Mouse (Mus musculus) megakaryocyte, embryonic 14.5 days (primary cell): Measurements from ENCODE around the gene Npsr1. TPM values are rescaled to one million over a fixed set of nuclear protein-coding genes. Genes with fewer than 3 reads are reported as not detected.

Source experiments
- H3K27me3 ChIP-seq: replicated peaks from 2 replicates; pipeline ENCODE3; 2012; ENCODE audit warnings: inconsistent platforms
- H3K36me3 ChIP-seq: replicated peaks from 2 replicates; pipeline ENCODE3; 2012; ENCODE audit warnings: low read length, inconsistent platforms, mixed read lengths
- H3K4me1 ChIP-seq: 2 replicates; pipeline ENCODE4 v1.6.1; 2012; ENCODE audit warnings: inconsistent platforms
- H3K4me3 ChIP-seq: replicated peaks from 2 replicates; pipeline ENCODE3; 2012; ENCODE audit warnings: moderate library complexity, mild to moderate bottlenecking, inconsistent platforms
- H3K9me3 ChIP-seq: 2 replicates; pipeline ENCODE4 v1.6.1; 2012; ENCODE audit warnings: inconsistent platforms
- FLI1 ChIP-seq: IDR thresholded peaks from 2 replicates; pipeline ENCODE4 v1.6.1; 2012; ENCODE audit warnings: low read length, inconsistent platforms, mixed read lengths
- GATA1 ChIP-seq: IDR thresholded peaks from 3 replicates; pipeline ENCODE4 v1.6.1; 2012; ENCODE audit warnings: mixed read lengths, low read length, inconsistent platforms, borderline replicate concordance
- polyA plus RNA-seq: library from polyadenylated mRNA; stranded (reverse); fragments of >175 nt; gene quantifications from 2 replicates; pipeline ENCODE4 v1.2.3, GENCODE M21; 2012; ENCODE audit warnings: low replicate concordance; ENCODE audit not compliant: insufficient read depth

Npsr1 gene
- polyA plus RNA-seq, 1 experiment, result not detected

DNA sequence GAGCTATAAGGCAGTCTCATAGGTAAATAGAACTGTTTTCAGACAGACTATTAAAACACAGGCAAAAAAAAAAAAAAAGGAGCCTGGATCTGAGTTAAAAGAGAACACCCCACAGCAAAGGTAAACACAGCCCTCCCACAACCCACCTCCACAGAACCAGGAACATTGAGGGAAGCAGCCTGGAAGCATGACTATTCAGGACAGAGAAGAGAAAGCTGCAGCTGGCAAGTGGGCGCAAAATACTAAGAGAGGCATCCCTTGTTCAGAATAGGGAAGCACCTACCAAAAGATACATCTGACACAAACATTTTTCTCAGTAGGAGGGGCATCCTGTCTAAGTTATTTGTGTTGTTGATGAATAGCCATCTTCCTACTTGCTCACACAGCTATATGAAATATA lies 113.8 kb downstream of the Npsr1 start:
- H3K9me3 ChIP-seq, result peaks cover 6% of the 10 kb centered on the region; the same call in 1 of the 2 replicates
- H3K4me3 ChIP-seq, result no peak overlapping the region
- H3K36me3 ChIP-seq, result no peaks in the 10 kb centered on the region
- H3K27me3 ChIP-seq, result no peaks in the 10 kb centered on the region
- no peaks in the 10 kb centered on the region for H3K4me1 ChIP-seq
- no peak for TF ChIP-seq GATA1

DNA sequence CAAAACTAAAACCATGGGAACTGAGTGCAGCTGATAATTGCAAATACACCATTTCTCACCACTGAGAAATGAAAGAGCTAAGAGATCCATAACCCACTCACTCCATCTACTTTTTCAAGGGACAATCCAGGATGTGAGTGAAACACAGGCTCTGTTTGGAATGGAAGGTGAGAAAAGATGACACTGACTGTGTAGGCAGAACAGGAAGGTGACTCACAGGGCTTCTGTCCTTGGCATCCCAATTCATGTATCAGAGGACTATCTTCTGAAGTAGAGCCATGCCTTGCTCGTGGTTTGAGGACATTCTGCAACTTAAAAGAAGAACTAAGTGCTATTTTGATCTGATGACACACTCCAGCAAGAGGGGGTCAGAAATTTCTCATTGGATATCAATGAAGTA lies 119.9 kb downstream of the Npsr1 start:
- Histone ChIP-seq H3K4me3 (no peak overlapping the region), H3K4me1 (peaks cover 3% of the 10 kb centered on the region; the same call in 1 of the 2 replicates), H3K9me3 (no peaks in the 10 kb centered on the region; the same call in 1 of the 2 replicates), H3K36me3 (no peaks in the 10 kb centered on the region), H3K27me3 (no peaks in the 10 kb centered on the region)
- TF ChIP-seq GATA1, result no peak
- TF ChIP-seq FLI1, result no peak

DNA sequence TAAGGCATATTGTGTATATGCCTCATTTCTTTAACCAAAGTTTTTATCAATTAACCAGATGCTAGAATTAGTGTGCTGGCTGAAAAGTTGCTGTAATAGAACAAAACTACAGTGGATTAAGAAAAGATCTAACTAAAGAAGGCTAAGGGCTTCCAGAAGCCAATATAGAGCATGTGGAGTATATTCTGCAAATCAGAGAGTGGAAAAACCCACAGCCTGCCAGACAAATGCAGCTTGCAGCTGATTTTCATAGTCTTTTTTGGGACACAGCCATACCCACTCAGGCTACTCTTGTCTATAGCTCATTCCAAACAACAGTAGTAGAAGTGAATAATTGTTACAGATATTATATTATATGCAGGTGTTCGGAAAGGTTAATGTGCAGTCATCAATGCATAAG lies 138.7 kb downstream of the Npsr1 start:
- Histone ChIP-seq H3K4me1 (no peaks in the 10 kb centered on the region), H3K4me3 (no peak overlapping the region), H3K9me3 (no peaks in the 10 kb centered on the region), H3K36me3 (no peaks in the 10 kb centered on the region), H3K27me3 (no peaks in the 10 kb centered on the region)
- TF ChIP-seq FLI1 (no peak), GATA1 (no peak)

- Histone ChIP-seq H3K4me1 (no peaks in the 10 kb centered on the region), H3K9me3 (no peaks in the 10 kb centered on the region), H3K27me3 (no peaks in the 10 kb centered on the region), H3K4me3 (no peak overlapping the region), H3K36me3 (no peaks in the 10 kb centered on the region)
- no peak for TF ChIP-seq FLI1
- TF ChIP-seq GATA1, result no peak
Observed at GRCm38 (mm10) chr9:24247557-24247956, 149.8 kb downstream of the Npsr1 start.

DNA sequence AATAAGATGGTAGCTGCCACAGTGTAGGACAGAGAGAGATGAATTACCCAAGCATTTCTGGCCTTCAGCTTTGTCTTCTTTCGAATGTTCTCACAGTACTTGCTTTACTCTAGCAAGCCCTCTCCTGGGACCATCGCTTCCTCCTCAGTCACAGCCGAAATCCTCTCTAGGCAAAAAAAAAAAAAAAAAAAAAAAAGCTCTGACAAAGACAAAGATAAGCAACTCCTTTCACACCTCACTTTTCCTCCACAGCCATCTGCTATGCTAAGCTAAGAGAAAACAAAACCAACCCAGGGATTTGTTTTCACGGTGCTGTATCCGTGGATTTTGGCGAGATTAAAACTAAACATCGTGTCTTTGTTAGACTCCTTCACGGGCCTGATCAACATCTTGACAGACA lies 156.4 kb downstream of the Npsr1 start:
- no peak for TF ChIP-seq FLI1
- TF ChIP-seq GATA1, result no peak
- H3K36me3 ChIP-seq, result no peaks in the 10 kb centered on the region
- no peak overlapping the region for H3K4me3 ChIP-seq
- peaks cover 4% of the 10 kb centered on the region; the same call in 1 of the 2 replicates for H3K4me1 ChIP-seq
- H3K9me3 ChIP-seq, result no peaks in the 10 kb centered on the region
- no peaks in the 10 kb centered on the region for H3K27me3 ChIP-seq

DNA sequence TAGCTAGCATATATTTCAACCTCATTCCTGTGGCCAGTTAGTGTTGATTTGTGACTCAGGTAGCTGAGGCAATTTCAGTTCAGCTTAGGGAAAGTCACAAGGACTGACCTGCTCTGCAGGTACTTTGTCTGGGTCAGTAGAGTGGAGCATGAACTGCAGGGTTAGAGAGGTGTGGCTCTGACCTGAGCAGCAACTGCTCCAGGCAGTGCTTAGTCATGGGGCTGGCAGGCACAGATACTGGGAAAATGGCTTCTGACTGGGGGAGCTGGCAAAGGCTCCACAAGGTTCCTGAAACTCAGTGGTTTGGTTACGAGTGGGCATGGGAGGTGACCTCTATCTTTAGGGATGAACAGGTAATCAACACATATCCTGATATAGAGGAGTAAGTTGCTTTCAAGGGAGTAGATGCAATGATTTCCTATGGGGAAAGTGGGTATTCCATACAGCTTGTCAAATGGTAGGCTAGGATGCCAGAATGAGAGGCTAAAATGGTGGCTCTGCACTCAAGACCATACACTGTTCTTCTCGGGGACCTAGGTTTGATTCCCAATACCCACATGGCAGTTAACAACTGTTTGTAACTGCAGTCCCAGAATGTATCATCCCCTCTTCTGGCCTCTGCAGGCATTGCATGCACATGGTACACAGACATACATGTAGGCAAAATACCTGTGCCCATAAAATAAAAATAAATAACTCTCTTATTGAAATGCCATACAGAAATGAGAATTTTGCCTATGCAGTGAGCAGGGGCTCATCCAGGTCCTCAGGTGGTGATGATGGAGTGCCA lies 182.9 kb downstream of the Npsr1 start:
- Histone ChIP-seq H3K27me3 (no peaks in the 10 kb centered on the region), H3K4me3 (no peak overlapping the region), H3K4me1 (peaks cover 36% of the 10 kb centered on the region), H3K9me3 (peaks cover 2% of the 10 kb centered on the region; the same call in 1 of the 2 replicates), H3K36me3 (no peaks in the 10 kb centered on the region)
- no peak for TF ChIP-seq FLI1
- no peak for TF ChIP-seq GATA1

- Histone ChIP-seq H3K36me3 (no peaks in the 10 kb centered on the region), H3K4me3 (no peak overlapping the region), H3K27me3 (no peaks in the 10 kb centered on the region), H3K9me3 (no peaks in the 10 kb centered on the region), H3K4me1 (peaks cover 56% of the 10 kb centered on the region)
- TF ChIP-seq FLI1 (no peak), GATA1 (no peak)
Observed at GRCm38 (mm10) chr9:24282617-24283016, 184.8 kb downstream of the Npsr1 start.

DNA sequence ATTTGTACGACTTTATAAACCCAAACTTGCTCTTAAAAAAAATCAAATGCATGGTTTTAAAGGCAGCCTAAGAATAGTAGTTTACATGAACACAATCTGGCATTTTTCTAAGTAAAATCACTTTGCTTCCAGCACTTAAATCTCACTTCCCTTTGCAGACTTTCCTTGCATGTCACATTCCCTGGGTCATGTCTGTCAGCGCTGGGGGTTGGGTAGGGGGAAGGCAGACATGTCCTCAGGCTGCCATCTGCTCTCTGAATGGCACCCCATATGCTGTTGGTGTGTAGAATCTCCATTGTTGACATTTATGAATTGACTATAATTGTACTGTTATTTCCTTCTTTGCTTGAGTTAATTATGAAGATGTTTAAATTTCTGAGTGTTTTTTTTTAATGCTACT lies 185.3 kb downstream of the Npsr1 start:
- no peak for TF ChIP-seq GATA1
- TF ChIP-seq FLI1, result no peak
- Histone ChIP-seq H3K4me1 (peaks cover 58% of the 10 kb centered on the region), H3K4me3 (no peak overlapping the region), H3K36me3 (no peaks in the 10 kb centered on the region), H3K9me3 (no peaks in the 10 kb centered on the region), H3K27me3 (no peaks in the 10 kb centered on the region)

DNA sequence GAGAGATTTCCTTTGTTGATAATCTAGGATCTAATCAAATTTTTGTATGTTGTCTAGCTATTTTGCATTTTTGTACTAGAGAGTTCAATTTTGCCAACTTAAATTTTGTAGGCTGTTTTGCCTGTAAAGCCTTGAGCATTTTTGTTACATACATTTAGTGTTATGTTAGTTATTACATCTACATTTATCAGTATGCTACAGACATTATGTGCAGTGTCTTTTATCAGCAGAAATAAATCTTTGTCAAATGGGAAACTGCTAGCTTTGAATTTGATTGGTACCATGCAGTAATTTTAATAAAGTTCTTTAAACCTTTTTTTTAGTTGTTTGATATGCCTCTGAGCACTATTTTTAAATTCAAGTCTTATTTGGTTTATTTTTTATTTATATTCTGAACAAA lies 185.7 kb downstream of the Npsr1 start:
- no peak for TF ChIP-seq GATA1
- no peak for TF ChIP-seq FLI1
- H3K4me1 ChIP-seq, result peaks cover 58% of the 10 kb centered on the region
- no peaks in the 10 kb centered on the region for H3K27me3 ChIP-seq
- H3K9me3 ChIP-seq, result no peaks in the 10 kb centered on the region
- H3K4me3 ChIP-seq, result no peak overlapping the region
- no peaks in the 10 kb centered on the region for H3K36me3 ChIP-seq

- peaks cover 63% of the 10 kb centered on the region for H3K4me1 ChIP-seq
- no peaks in the 10 kb centered on the region for H3K27me3 ChIP-seq
- H3K9me3 ChIP-seq, result no peaks in the 10 kb centered on the region
- no peaks in the 10 kb centered on the region for H3K36me3 ChIP-seq
- TF ChIP-seq GATA1, result no peak
- TF ChIP-seq FLI1, result no peak
- no peak overlapping the region for H3K4me3 ChIP-seq
Observed at GRCm38 (mm10) chr9:24284239-24285084, 186.7 kb downstream of the Npsr1 start.
